Mouse (Mus musculus) forebrain, embryonic 13.5 days (tissue): ENCODE measurements around the gene Sowahc. TPM values are rescaled to one million over a fixed set of nuclear protein-coding genes. Genes with fewer than 3 reads are reported as not detected.

Experiments used
- polyA plus RNA-seq: library from polyadenylated mRNA; unstranded; fragments of >200 nt; fragmentation: Nextera tagmentation; extraction: Ambion mirVana; gene quantifications from 2 replicates; pipeline ENCODE4 v1.2.1, GENCODE M21; 2015

The Sowahc gene
- polyA plus RNA-seq, 1 experiment from 2014 or later = 12.9 TPM

Other genes starting within 250 kb of the Sowahc start
- 33.3 and 34.0 TPM in 2 replicates for gene Sept10, start 106 bp upstream of the Sowahc start, polyA plus RNA-seq
- gene P4ha1, start 101.3 kb downstream of the Sowahc start, polyA plus RNA-seq = 25.9 and 26.9 TPM in 2 replicates
- 1.8 and 7.4 TPM in 2 replicates for gene Gm10273, start 173.7 kb downstream of the Sowahc start, polyA plus RNA-seq
- not detected in 2 replicates for gene Pla2g12b, start 181.7 kb downstream of the Sowahc start, polyA plus RNA-seq
- 0.13 and 0.29 TPM in 2 replicates for gene Oit3, start 219.8 kb downstream of the Sowahc start, polyA plus RNA-seq